Mouse (Mus musculus) intestine, embryonic 15.5 days (tissue): Measurements from ENCODE around the gene Pla1a. TPM values are rescaled to one million over a fixed set of nuclear protein-coding genes. Genes with fewer than 3 reads are reported as not detected.

Experiments
- ATAC-seq: fragments of 200-750 bp; cut with Nextera tagmentation; 2 replicates; pipeline ENCODE4 v1.8.0; 2017; ENCODE audit warnings: moderate TSS enrichment, moderate library complexity
- H3K27ac ChIP-seq: fragments of 300-500 bp; sonication (generic); 2 replicates; pipeline ENCODE4 v1.5.1; 2015; ENCODE audit warnings: mild to moderate bottlenecking, inconsistent platforms
- H3K27me3 ChIP-seq: fragments of 300-500 bp; sonication (generic); replicated peaks from 2 replicates; pipeline ENCODE4 v1.6.1; 2015; ENCODE audit warnings: inconsistent platforms
- H3K36me3 ChIP-seq: fragments of 300-500 bp; sonication (generic); 2 replicates; pipeline ENCODE4 v1.6.1; 2015; ENCODE audit warnings: inconsistent platforms
- H3K4me1 ChIP-seq: fragments of 300-500 bp; sonication (generic); replicated peaks from 2 replicates; pipeline ENCODE4 v1.6.1; 2015; ENCODE audit warnings: inconsistent platforms
- H3K4me2 ChIP-seq: fragments of 300-500 bp; sonication (generic); replicated peaks from 2 replicates; pipeline ENCODE4 v1.6.1; 2015; ENCODE audit warnings: mild to moderate bottlenecking, inconsistent platforms
- H3K4me3 ChIP-seq: fragments of 300-500 bp; sonication (generic); replicated peaks from 2 replicates; pipeline ENCODE4 v1.5.1; 2015; ENCODE audit warnings: inconsistent platforms
- H3K9ac ChIP-seq: fragments of 300-500 bp; sonication (generic); 2 replicates; pipeline ENCODE4 v1.6.1; 2015; ENCODE audit warnings: inconsistent platforms
- H3K9me3 ChIP-seq: fragments of 300-500 bp; sonication (generic); 2 replicates; pipeline ENCODE4 v1.6.1; 2016; ENCODE audit warnings: inconsistent platforms
- whole genome bisulfite sequencing: fragments of 180-500 bp; shearing (Covaris S2); methylation state at CpG from one replicate; pipeline ENCODE4 v1.1.7; 2015; 5-methylcytosine and 5-hydroxymethylcytosine counted together
- polyA plus RNA-seq: library from polyadenylated mRNA; unstranded; fragments of >200 nt; fragmentation: Nextera tagmentation; extraction: Ambion mirVana; gene quantifications from 2 replicates; pipeline ENCODE4 v1.2.1, GENCODE M21; 2015

The Pla1a gene
- polyA plus RNA-seq, 1 experiment from 2014 or later = 1.3 TPM

- Histone ChIP-seq H3K4me3 (peak overlapping the region; percentile 30), H3K4me2 (peak overlapping the region; percentile 56), H3K4me1 (0 out of 2 replicates have a peak, but pooled peaks cover 11% of the 10 kb centered on the region), H3K36me3 (no peaks in the 10 kb centered on the region), H3K9me3 (no peaks in the 10 kb centered on the region), H3K27me3 (no peaks in the 10 kb centered on the region), H3K9ac (peak overlapping the region; percentile 36), H3K27ac (peak overlapping the region; percentile 28; the same call in 1 of the 2 replicates)
- 40% methylated on average over 8 of the region's 8 CpGs for WGBS
- peak; percentile 29; the same call in 1 of the 2 replicates for ATAC-seq
Measured at GRCm38 (mm10) chr16:38376841-38377249, 56.1 kb downstream of the Pla1a start.

GRCm38 (mm10) chr16:38376163-38376840 lies 56.6 kb downstream of the Pla1a start:
- ATAC-seq = peak; percentile 81
- Histone ChIP-seq H3K9me3 (no peaks in the 10 kb centered on the region), H3K4me3 (peak overlapping the region; percentile 30), H3K4me2 (peak overlapping the region; percentile 56), H3K36me3 (no peaks in the 10 kb centered on the region), H3K27me3 (no peaks in the 10 kb centered on the region), H3K27ac (peak overlapping the region; percentile 28; the same call in 1 of the 2 replicates), H3K4me1 (0 out of 2 replicates have a peak, but pooled peaks cover 11% of the 10 kb centered on the region), H3K9ac (peak overlapping the region; percentile 36)
- WGBS = 32% methylated on average over 17 of the region's 17 CpGs

- Histone ChIP-seq H3K27me3 (no peaks in the 10 kb centered on the region), H3K9ac (no peak overlapping the region), H3K4me3 (no peak overlapping the region), H3K36me3 (no peaks in the 10 kb centered on the region), H3K4me1 (0 out of 2 replicates have a peak, but pooled peaks cover 11% of the 10 kb centered on the region), H3K27ac (no peak overlapping the region), H3K9me3 (no peaks in the 10 kb centered on the region), H3K4me2 (no peak overlapping the region)
- 81% methylated on average over 7 of the region's 7 CpGs for WGBS
- no peak for ATAC-seq
Measured at GRCm38 (mm10) chr16:38375182-38375581, 57.8 kb downstream of the Pla1a start.

- 0 out of 2 replicates have a peak, but pooled peaks cover 9% of the 10 kb centered on the region for H3K4me1 ChIP-seq
- H3K4me2 ChIP-seq = no peak overlapping the region
- H3K27me3 ChIP-seq = no peaks in the 10 kb centered on the region
- no peak for ATAC-seq
- no peak overlapping the region for H3K9ac ChIP-seq
- H3K27ac ChIP-seq = no peak overlapping the region
- H3K9me3 ChIP-seq = no peaks in the 10 kb centered on the region
- H3K4me3 ChIP-seq = no peak overlapping the region
- 83% methylated on average over 10 of the region's 10 CpGs for WGBS
- H3K36me3 ChIP-seq = no peaks in the 10 kb centered on the region
Measured at GRCm38 (mm10) chr16:38374379-38375140, 58.4 kb downstream of the Pla1a start.

- H3K9me3 ChIP-seq = no peaks in the 10 kb centered on the region
- H3K4me1 ChIP-seq = 0 out of 2 replicates have a peak, but pooled peaks cover 7% of the 10 kb centered on the region
- no peak overlapping the region for H3K4me3 ChIP-seq
- H3K4me2 ChIP-seq = no peak overlapping the region
- no peaks in the 10 kb centered on the region for H3K36me3 ChIP-seq
- H3K27ac ChIP-seq = no peak overlapping the region
- H3K27me3 ChIP-seq = no peaks in the 10 kb centered on the region
- ATAC-seq = no peak
- H3K9ac ChIP-seq = no peak overlapping the region
- WGBS = 84% methylated on average over 16 of the region's 16 CpGs
Measured at GRCm38 (mm10) chr16:38373941-38374340, 59.0 kb downstream of the Pla1a start.

GRCm38 (mm10) chr16:38373439-38373838 lies 59.5 kb downstream of the Pla1a start:
- WGBS = 80% methylated on average over 10 of the region's 10 CpGs
- no peak overlapping the region for H3K27ac ChIP-seq
- H3K4me3 ChIP-seq = no peak overlapping the region
- ATAC-seq = no peak
- no peak overlapping the region for H3K9ac ChIP-seq
- no peak overlapping the region for H3K4me2 ChIP-seq
- H3K9me3 ChIP-seq = no peaks in the 10 kb centered on the region
- H3K36me3 ChIP-seq = no peaks in the 10 kb centered on the region
- 0 out of 2 replicates have a peak, but pooled peaks cover 7% of the 10 kb centered on the region for H3K4me1 ChIP-seq
- H3K27me3 ChIP-seq = no peaks in the 10 kb centered on the region

GRCm38 (mm10) chr16:38372876-38373275 lies 60.1 kb downstream of the Pla1a start:
- no peaks in the 10 kb centered on the region for H3K27me3 ChIP-seq
- H3K4me3 ChIP-seq = no peak overlapping the region
- ATAC-seq = no peak
- no peak overlapping the region for H3K9ac ChIP-seq
- no peak overlapping the region for H3K4me2 ChIP-seq
- no peaks in the 10 kb centered on the region for H3K36me3 ChIP-seq
- 85% methylated on average over 4 of the region's 4 CpGs for WGBS
- no peak overlapping the region for H3K27ac ChIP-seq
- 0 out of 2 replicates have a peak, but pooled peaks cover 7% of the 10 kb centered on the region for H3K4me1 ChIP-seq
- H3K9me3 ChIP-seq = no peaks in the 10 kb centered on the region

GRCm38 (mm10) chr16:38371705-38372296 lies 61.1 kb downstream of the Pla1a start:
- Histone ChIP-seq H3K9me3 (no peaks in the 10 kb centered on the region), H3K4me1 (0 out of 2 replicates have a peak, but pooled peaks cover 4% of the 10 kb centered on the region), H3K4me2 (no peak overlapping the region), H3K27ac (no peak overlapping the region), H3K9ac (no peak overlapping the region), H3K36me3 (no peaks in the 10 kb centered on the region), H3K27me3 (no peaks in the 10 kb centered on the region), H3K4me3 (no peak overlapping the region)
- peak; percentile 65; the same call in 1 of the 2 replicates for ATAC-seq
- 90% methylated on average over 15 of the region's 15 CpGs for WGBS

GRCm38 (mm10) chr16:38370633-38371374 lies 62.1 kb downstream of the Pla1a start:
- WGBS = 79% methylated on average over 8 of the region's 8 CpGs

GRCm38 (mm10) chr16:38369992-38370484 lies 62.9 kb downstream of the Pla1a start:
- no peaks in the 10 kb centered on the region for H3K36me3 ChIP-seq
- H3K4me2 ChIP-seq = no peak overlapping the region
- 78% methylated on average over 4 of the region's 4 CpGs for WGBS
- H3K27me3 ChIP-seq = no peaks in the 10 kb centered on the region
- no peak for ATAC-seq
- H3K9ac ChIP-seq = no peak overlapping the region
- no peaks in the 10 kb centered on the region for H3K9me3 ChIP-seq
- no peaks in the 10 kb centered on the region for H3K4me1 ChIP-seq
- no peak overlapping the region for H3K27ac ChIP-seq
- H3K4me3 ChIP-seq = no peak overlapping the region

More at GRCm38 (mm10) chr16:38370633-38371374, 62.1 kb downstream of the Pla1a start:
- Histone ChIP-seq H3K4me1 (no peaks in the 10 kb centered on the region), H3K9ac (no peak overlapping the region), H3K27ac (no peak overlapping the region), H3K27me3 (no peaks in the 10 kb centered on the region), H3K4me2 (no peak overlapping the region), H3K9me3 (no peaks in the 10 kb centered on the region), H3K4me3 (no peak overlapping the region), H3K36me3 (no peaks in the 10 kb centered on the region)
- no peak for ATAC-seq

- 87% methylated on average over 8 of the region's 8 CpGs for WGBS
- Histone ChIP-seq H3K4me2 (no peak overlapping the region), H3K9ac (no peak overlapping the region), H3K27me3 (no peaks in the 10 kb centered on the region), H3K4me3 (no peak overlapping the region), H3K27ac (no peak overlapping the region), H3K4me1 (no peaks in the 10 kb centered on the region), H3K9me3 (no peaks in the 10 kb centered on the region), H3K36me3 (no peaks in the 10 kb centered on the region)
- no peak for ATAC-seq
Measured at GRCm38 (mm10) chr16:38369431-38369830, 63.5 kb downstream of the Pla1a start.
